Mouse (Mus musculus): ENCODE results near the gene Hist1h2bm. TPM values are rescaled to one million over a fixed set of nuclear protein-coding genes. Genes with fewer than 3 reads are reported as not detected.
A peak's percentile ranks its signal among the peaks of the same experiment; 100 is the strongest.
"Not testable (repeated sequence)": the region's sequence is repeated elsewhere in the genome, so short reads cannot be mapped to it uniquely, and the experiment has no call there.

Gene Hist1h2bm
- polyA plus RNA-seq, 1 experiment, result 0.70 TPM

- DNase-seq, result peak; percentile 62
- peak within 1 kb of the TSS; percentile 67 for H3K4me3 ChIP-seq (replicated peaks; ENCODE audit: extremely low read depth, low read depth, low read length)
- under 1% methylated on average over 34 of the region's 50 CpGs for WGBS
- TF ChIP-seq POLR2A (IDR thresholded peaks at IDR 0.05; ENCODE audit: borderline replicate concordance, extremely low read depth, low read depth, low read length), result peak; percentile 80; the same call in 1 of the 2 replicates
- H3K4me1 ChIP-seq (ENCODE audit: control insufficient read depth, insufficient read depth, low read length), result peaks cover 18% of the 10 kb centered on the region
Measured at GRCm38 (mm10) chr13:21715864-21716539, 5.8 kb upstream of the Hist1h2bm start, which contains the start of the genes Hist1h2bl and Hist1h2ai. Gene Hist1h2bl (minus strand): TSS chr13:21716143. Gene Hist1h2ai (plus strand): TSS chr13:21716422.

- H3K4me3 ChIP-seq (replicated peaks; ENCODE audit: extremely low read depth, low read depth, low read length), result peak overlapping the region; percentile 56
- WGBS, result under 1% methylated on average over 15 of the region's 38 CpGs
- peaks cover 15% of the 10 kb centered on the region for H3K4me1 ChIP-seq (ENCODE audit: control insufficient read depth, insufficient read depth, low read length)
- peak; percentile 19 for DNase-seq
Measured at GRCm38 (mm10) chr13:21716540-21717391, 5.1 kb upstream of the Hist1h2bm start.

GRCm38 (mm10) chr13:21717397-21718357, 4.2 kb upstream of the Hist1h2bm start, which contains the start of gene Hist1h3h:
Gene Hist1h3h (plus strand): TSS chr13:21717659.
- WGBS, result 4% methylated on average over 32 of the region's 56 CpGs
- peak; percentile 55 for DNase-seq
- H3K4me1 ChIP-seq (ENCODE audit: control insufficient read depth, insufficient read depth, low read length), result peaks cover 20% of the 10 kb centered on the region
- peak within 1 kb of the TSS; percentile 56 for H3K4me3 ChIP-seq (replicated peaks; ENCODE audit: extremely low read depth, low read depth, low read length)

DNA sequence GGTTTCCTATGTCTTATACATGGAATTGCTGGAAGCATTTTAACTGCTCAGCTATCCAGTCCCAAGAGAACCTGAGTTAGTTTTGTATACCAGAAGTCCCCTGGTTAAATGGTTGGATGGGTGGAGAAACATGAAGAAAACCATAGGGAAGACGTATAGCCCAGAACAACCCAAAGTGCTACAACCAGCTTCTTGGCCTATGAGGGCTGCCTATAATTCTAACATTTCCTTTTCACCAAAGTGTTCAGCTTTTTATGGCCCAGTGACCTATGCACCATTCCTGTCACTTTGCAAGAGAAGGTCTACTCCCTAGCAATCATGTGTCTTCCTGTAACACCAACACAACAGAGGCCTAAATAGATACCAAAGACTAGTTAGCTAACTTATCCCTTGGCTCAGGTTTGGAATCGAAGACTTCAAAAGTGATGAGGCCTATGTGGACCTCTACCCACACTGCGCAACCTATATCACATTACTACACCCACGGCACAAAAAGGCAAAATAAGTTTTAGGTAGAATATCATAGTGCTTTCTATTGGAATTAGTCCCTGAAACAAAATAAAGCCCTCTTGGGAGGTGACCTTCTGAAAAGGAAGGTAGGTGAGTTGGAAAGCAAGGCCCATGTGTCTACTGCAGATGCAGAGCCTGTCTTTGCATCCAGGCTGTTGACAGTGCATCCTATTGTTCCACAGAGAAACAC, 3.3 kb upstream of the Hist1h2bm start:
- no peak for DNase-seq
- H3K4me3 ChIP-seq (replicated peaks; ENCODE audit: extremely low read depth, low read depth, low read length), result no peak overlapping the region
- WGBS, result 77% methylated on average over 4 of the region's 4 CpGs
- no peak for TF ChIP-seq POLR2A (IDR thresholded peaks at IDR 0.05; ENCODE audit: borderline replicate concordance, extremely low read depth, low read depth, low read length)
- no peak for TF ChIP-seq CTCF (IDR thresholded peaks at IDR 0.05; ENCODE audit: insufficient read depth, low read length)
- peaks cover 20% of the 10 kb centered on the region for H3K4me1 ChIP-seq (ENCODE audit: control insufficient read depth, insufficient read depth, low read length)

GRCm38 (mm10) chr13:21721107-21721756, 612 bp upstream of the Hist1h2bm start:
- H3K4me1 ChIP-seq (ENCODE audit: control insufficient read depth, insufficient read depth, low read length), result peaks cover 11% of the 10 kb centered on the region
- WGBS, result 2% methylated on average over 24 of the region's 44 CpGs
- H3K4me3 ChIP-seq (replicated peaks; ENCODE audit: extremely low read depth, low read depth, low read length), result peak overlapping the region; percentile 61
- not testable (repeated sequence) for DNase-seq

GRCm38 (mm10) chr13:21722373-21722925, 605 bp downstream of the Hist1h2bm start:
- H3K4me3 ChIP-seq (replicated peaks; ENCODE audit: extremely low read depth, low read depth, low read length), result no peak overlapping the region
- no peak for DNase-seq
- 5% methylated on average over 11 of the region's 11 CpGs for WGBS
- no peak for TF ChIP-seq CTCF (IDR thresholded peaks at IDR 0.05; ENCODE audit: insufficient read depth, low read length)
- no peak for TF ChIP-seq POLR2A (IDR thresholded peaks at IDR 0.05; ENCODE audit: borderline replicate concordance, extremely low read depth, low read depth, low read length)
- H3K4me1 ChIP-seq (ENCODE audit: control insufficient read depth, insufficient read depth, low read length), result peaks cover 7% of the 10 kb centered on the region

DNA sequence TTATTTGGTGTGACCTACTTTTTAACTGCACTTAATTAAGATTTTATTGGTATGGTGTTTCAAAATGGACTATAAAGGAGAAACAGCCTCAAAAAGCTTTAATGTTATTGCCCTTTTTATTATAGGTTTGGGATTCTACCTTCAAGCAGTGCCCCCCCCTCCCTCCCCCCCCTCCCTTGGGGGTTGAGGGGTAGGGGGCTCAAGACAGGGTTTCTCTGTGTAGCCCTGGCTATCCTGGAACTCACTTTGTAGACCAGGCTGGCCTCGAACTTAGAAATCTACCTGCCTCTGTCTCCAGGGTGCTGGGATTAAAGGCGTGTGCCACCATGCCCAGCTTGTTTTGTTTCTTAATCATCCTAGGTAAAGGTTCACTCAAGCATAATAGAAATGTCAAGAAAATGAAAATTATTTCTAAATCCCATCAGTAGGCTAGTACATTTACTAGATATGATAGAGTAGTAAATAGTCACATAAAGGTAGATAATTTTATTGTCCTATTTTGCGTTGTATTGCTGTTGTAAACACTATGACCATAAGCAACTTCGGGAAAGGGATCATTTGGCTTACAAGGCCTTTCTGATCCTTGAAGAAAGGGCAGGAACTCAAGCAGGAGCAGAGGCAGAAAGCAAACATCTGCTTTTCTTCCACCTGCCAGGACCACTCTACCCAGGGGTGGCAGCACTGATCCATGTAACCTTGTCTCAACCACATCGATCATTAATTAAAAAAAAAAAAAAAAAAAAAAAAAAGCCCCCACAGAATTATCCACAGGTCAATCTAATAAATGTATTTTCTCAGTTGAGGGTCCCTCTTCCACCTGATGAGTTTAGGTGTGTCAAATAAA, 1.4 kb downstream of the Hist1h2bm start:
- WGBS, result 47% methylated on average over 5 of the region's 5 CpGs

More for the DNA sequence above, 1.4 kb downstream of the Hist1h2bm start:
- Histone ChIP-seq H3K4me3 (replicated peaks; ENCODE audit: extremely low read depth, low read depth, low read length) (no peak overlapping the region), H3K4me1 (ENCODE audit: control insufficient read depth, insufficient read depth, low read length) (peaks cover 5% of the 10 kb centered on the region)
- no peak for TF ChIP-seq POLR2A (IDR thresholded peaks at IDR 0.05; ENCODE audit: borderline replicate concordance, extremely low read depth, low read depth, low read length)
- TF ChIP-seq CTCF (IDR thresholded peaks at IDR 0.05; ENCODE audit: insufficient read depth, low read length), result no peak
- no peak for DNase-seq
